Mouse (Mus musculus) forebrain, embryonic 16.5 days (tissue): ENCODE results near the gene Tapbp. TPM values are rescaled to one million over a fixed set of nuclear protein-coding genes. Genes with fewer than 3 reads are reported as not detected.
A peak's percentile ranks its signal among the peaks of the same experiment; 100 is the strongest.

Source experiments
- ATAC-seq: fragments of 200-750 bp; cut with Nextera tagmentation; 2 replicates; pipeline ENCODE4 v1.8.0; 2017; ENCODE audit warnings: mild to moderate bottlenecking, moderate library complexity
- H3K27ac ChIP-seq: fragments of 300-500 bp; sonication (generic); 2 replicates; pipeline ENCODE4 v1.5.1; 2014; ENCODE audit warnings: low read length, control low read depth
- H3K27me3 ChIP-seq: fragments of 300-500 bp; sonication (generic); replicated peaks from 2 replicates; pipeline ENCODE4 v1.6.1; 2014; ENCODE audit warnings: low read length; ENCODE audit not compliant: control insufficient read depth, insufficient read depth
- H3K36me3 ChIP-seq: fragments of 300-500 bp; sonication (generic); 2 replicates; pipeline ENCODE4 v1.6.1; 2014; ENCODE audit not compliant: control insufficient read depth, insufficient read depth
- H3K4me1 ChIP-seq: fragments of 300-500 bp; sonication (generic); replicated peaks from 2 replicates; pipeline ENCODE4 v1.6.1; 2014; ENCODE audit warnings: low read length; ENCODE audit not compliant: control insufficient read depth, insufficient read depth
- H3K4me2 ChIP-seq: fragments of 300-500 bp; sonication (generic); 2 replicates; pipeline ENCODE4 v1.6.1; 2014; ENCODE audit warnings: mild to moderate bottlenecking, low read length, control low read depth
- H3K4me3 ChIP-seq: fragments of 300-500 bp; sonication (generic); replicated peaks from 2 replicates; pipeline ENCODE4 v1.5.1; 2014; ENCODE audit warnings: mild to moderate bottlenecking, low read length, control low read depth
- H3K9ac ChIP-seq: fragments of 300-500 bp; sonication (generic); replicated peaks from 2 replicates; pipeline ENCODE4 v1.6.1; 2014; ENCODE audit warnings: low read depth, low read length, control low read depth
- H3K9me3 ChIP-seq: fragments of 300-500 bp; sonication (generic); 2 replicates; pipeline ENCODE4 v1.6.1; 2016; ENCODE audit warnings: low read length; ENCODE audit not compliant: control insufficient read depth
- WGBS: fragments of 180-500 bp; shearing (Covaris S2); extraction: QIAGEN DNeasy Blood & Tissue Kit; methylation state at CpG from one replicate; pipeline ENCODE4 v1.1.7; 2014; 5-methylcytosine and 5-hydroxymethylcytosine counted together
- polyA plus RNA-seq: library from polyadenylated mRNA; unstranded; fragments of >200 nt; fragmentation: Nextera tagmentation; extraction: Ambion mirVana; gene quantifications from 2 replicates; pipeline ENCODE4 v1.2.1, GENCODE M21; 2015

Tapbp gene
- polyA plus RNA-seq, 1 experiment from 2014 or later: 13.7 TPM

DNA sequence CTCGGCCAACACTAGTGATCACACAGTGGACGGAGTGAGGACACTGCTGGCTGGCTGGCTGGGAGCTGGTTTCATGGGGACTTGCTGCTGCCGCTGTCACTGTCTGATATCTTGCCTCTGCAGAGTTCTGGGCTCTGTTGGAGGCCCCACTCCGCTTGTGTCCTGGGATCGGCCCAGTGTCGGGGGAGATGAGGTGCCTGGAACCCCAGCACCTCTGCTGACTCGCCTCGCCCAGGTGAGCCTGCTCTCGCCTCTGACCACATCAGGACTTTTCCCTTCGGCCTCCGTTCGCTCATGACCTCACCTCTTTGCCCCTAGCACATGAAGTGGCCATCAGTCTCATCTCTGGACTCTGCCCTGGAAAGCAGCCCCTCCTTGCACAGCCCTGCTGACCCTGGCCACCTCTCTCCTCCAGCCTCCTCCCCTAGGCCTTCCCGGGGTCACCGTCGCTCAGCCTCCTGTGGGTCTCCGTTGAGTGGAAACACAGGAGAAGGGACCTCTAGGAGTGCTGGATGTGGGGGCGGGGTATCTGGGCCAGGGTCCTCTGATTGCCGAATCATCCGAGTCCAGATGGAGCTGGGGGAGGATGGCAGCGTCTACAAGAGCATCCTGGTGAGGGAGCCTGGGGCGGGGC is 19.8 kb downstream of the Tapbp start:
- H3K4me2 ChIP-seq: no peak overlapping the region
- no peaks in the 10 kb centered on the region for H3K27me3 ChIP-seq
- 0 out of 2 replicates have a peak, but pooled peaks cover 6% of the 10 kb centered on the region for H3K36me3 ChIP-seq
- H3K27ac ChIP-seq: no peak overlapping the region
- peaks cover 17% of the 10 kb centered on the region for H3K4me1 ChIP-seq
- 88% methylated on average over 21 of the region's 21 CpGs for WGBS
- ATAC-seq: no peak
- no peak overlapping the region for H3K9ac ChIP-seq
- H3K9me3 ChIP-seq: no peaks in the 10 kb centered on the region
- no peak overlapping the region for H3K4me3 ChIP-seq

- H3K9ac ChIP-seq: no peak overlapping the region
Measured at GRCm38 (mm10) chr17:33936993-33937392, 21.3 kb downstream of the Tapbp start.

GRCm38 (mm10) chr17:33938783-33939182 is 23.1 kb downstream of the Tapbp start:
- WGBS: 81% methylated on average over 11 of the region's 11 CpGs
- Histone ChIP-seq H3K36me3 (peaks cover 10% of the 10 kb centered on the region; the same call in 1 of the 2 replicates), H3K4me2 (no peak overlapping the region), H3K9ac (no peak overlapping the region), H3K27me3 (no peaks in the 10 kb centered on the region), H3K4me1 (peaks cover 18% of the 10 kb centered on the region), H3K27ac (no peak overlapping the region), H3K4me3 (no peak overlapping the region), H3K9me3 (no peaks in the 10 kb centered on the region)
- no peak for ATAC-seq

More at GRCm38 (mm10) chr17:33936993-33937392, 21.3 kb downstream of the Tapbp start:
- Histone ChIP-seq H3K36me3 (0 out of 2 replicates have a peak, but pooled peaks cover 6% of the 10 kb centered on the region), H3K4me3 (no peak overlapping the region), H3K4me1 (peaks cover 18% of the 10 kb centered on the region), H3K4me2 (no peak overlapping the region), H3K27me3 (no peaks in the 10 kb centered on the region), H3K27ac (no peak overlapping the region), H3K9me3 (no peaks in the 10 kb centered on the region)
- ATAC-seq: no peak
- WGBS: 86% methylated on average over 15 of the region's 15 CpGs

DNA sequence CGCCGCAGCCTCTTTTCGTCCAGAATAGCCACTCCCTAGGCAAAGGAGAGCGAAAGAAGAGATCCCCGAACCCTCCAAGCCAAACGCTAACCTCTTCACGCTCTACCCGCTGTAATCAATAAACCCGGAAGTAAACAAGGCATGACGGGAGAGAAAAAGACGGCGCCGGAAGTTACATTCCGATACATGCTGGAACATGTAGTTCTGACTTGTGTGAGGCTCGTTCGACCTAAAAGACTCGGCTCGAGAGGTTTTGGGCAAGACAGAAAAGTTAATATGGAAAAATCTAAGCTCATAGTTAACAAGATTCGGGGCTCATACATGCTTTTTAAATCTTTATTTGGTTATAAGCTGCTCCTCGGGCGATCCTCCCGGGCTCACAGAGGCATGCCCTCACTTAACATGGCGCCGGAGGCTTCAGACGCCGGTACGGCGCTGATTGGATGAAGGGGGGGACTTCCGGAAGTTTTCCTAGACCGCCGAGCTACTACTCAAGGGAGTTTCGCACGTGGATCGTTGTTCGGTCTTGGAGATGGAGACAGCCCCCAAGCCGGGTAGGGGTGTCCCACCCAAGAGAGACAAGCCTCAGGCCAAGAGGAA is 24.6 kb downstream of the Tapbp start, which contains the start of the genes Pfdn6 and Wdr46:
Gene Pfdn6, minus strand, starts transcription at position 138 of the 600 bp plus-strand sequence.
Gene Wdr46, plus strand, starts transcription at position 455 of the 600 bp plus-strand sequence.
- Histone ChIP-seq H3K9me3 (no peaks in the 10 kb centered on the region), H3K4me1 (peaks cover 18% of the 10 kb centered on the region), H3K9ac (peak within 1 kb of the TSS; percentile 65), H3K27ac (no peak within 1 kb of the TSS; the same call in 1 of the 2 replicates), H3K4me2 (peak within 1 kb of the TSS; percentile 90), H3K4me3 (peak within 1 kb of the TSS; percentile 74), H3K27me3 (no peaks in the 10 kb centered on the region), H3K36me3 (peaks cover 12% of the 10 kb centered on the region; the same call in 1 of the 2 replicates)
- 0% methylated on average over 36 of the region's 36 CpGs for WGBS
- peak; percentile 93 for ATAC-seq

DNA sequence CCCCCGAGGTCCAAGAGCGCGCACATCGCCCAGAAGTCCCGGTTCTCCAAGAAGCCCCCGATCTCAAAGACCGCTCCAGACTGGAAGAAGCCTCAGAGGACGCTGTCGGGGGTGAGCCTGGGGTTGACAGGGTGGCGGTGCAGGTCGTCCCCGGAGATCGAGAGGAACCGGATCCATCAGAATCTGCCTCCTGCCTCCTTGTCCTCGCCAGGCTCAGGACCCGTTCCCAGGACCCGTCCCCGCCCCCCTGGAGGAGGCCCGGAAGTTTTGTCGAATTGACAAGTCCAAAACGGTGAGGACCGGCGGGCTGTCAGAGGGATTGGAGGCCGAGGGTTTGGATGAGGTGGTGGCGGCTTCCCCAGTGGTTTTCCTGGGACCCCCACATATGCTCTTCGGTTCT is 25.3 kb downstream of the Tapbp start:
- Histone ChIP-seq H3K27me3 (no peaks in the 10 kb centered on the region), H3K4me3 (peak overlapping the region; percentile 74), H3K36me3 (peaks cover 11% of the 10 kb centered on the region; the same call in 1 of the 2 replicates), H3K27ac (no peak overlapping the region), H3K4me2 (peak overlapping the region; percentile 90), H3K9me3 (no peaks in the 10 kb centered on the region), H3K4me1 (peaks cover 18% of the 10 kb centered on the region), H3K9ac (peak overlapping the region; percentile 65)
- 2% methylated on average over 26 of the region's 26 CpGs for WGBS
- ATAC-seq: no peak

GRCm38 (mm10) chr17:33941381-33941780 is 25.7 kb downstream of the Tapbp start:
- peaks cover 18% of the 10 kb centered on the region for H3K4me1 ChIP-seq
- H3K9ac ChIP-seq: peak overlapping the region; percentile 65; the same call in 1 of the 2 replicates
- peak overlapping the region; percentile 90 for H3K4me2 ChIP-seq
- H3K4me3 ChIP-seq: peak overlapping the region; percentile 74
- no peaks in the 10 kb centered on the region for H3K9me3 ChIP-seq
- no peak for ATAC-seq
- no peaks in the 10 kb centered on the region for H3K27me3 ChIP-seq
- H3K36me3 ChIP-seq: peaks cover 14% of the 10 kb centered on the region
- WGBS: 60% methylated on average over 19 of the region's 19 CpGs
- H3K27ac ChIP-seq: no peak overlapping the region

DNA sequence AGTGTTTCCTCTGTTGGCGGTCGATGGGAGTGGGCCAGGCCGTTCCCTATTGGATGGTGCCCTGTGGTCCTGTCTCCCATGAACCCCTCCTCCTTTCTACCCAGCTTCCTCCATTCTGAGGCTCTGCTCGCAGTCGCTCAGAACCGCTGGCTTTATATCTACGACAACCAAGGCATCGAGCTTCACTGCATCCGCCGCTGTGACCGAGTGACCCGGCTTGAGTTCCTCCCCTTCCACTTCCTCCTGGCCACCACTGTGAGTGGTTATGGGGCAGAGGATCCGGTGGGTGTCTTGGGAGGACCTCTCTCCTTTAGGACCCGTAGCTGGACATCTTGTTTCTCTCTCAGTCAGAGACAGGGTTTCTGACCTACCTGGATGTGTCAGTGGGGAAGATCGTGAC is 27.8 kb downstream of the Tapbp start:
- H3K9me3 ChIP-seq: no peaks in the 10 kb centered on the region
- no peak overlapping the region for H3K4me2 ChIP-seq
- peaks cover 18% of the 10 kb centered on the region for H3K4me1 ChIP-seq
- no peak for ATAC-seq
- WGBS: 95% methylated on average over 15 of the region's 15 CpGs
- H3K27me3 ChIP-seq: no peaks in the 10 kb centered on the region
- no peak overlapping the region for H3K4me3 ChIP-seq
- H3K27ac ChIP-seq: no peak overlapping the region
- peaks cover 17% of the 10 kb centered on the region for H3K36me3 ChIP-seq
- no peak overlapping the region for H3K9ac ChIP-seq

GRCm38 (mm10) chr17:33947430-33948089 is 31.9 kb downstream of the Tapbp start:
- 90% methylated on average over 10 of the region's 10 CpGs for WGBS
- Histone ChIP-seq H3K4me1 (peaks cover 22% of the 10 kb centered on the region), H3K4me2 (no peak overlapping the region), H3K27ac (no peak overlapping the region), H3K36me3 (peaks cover 21% of the 10 kb centered on the region), H3K9me3 (no peaks in the 10 kb centered on the region), H3K9ac (no peak overlapping the region), H3K27me3 (no peaks in the 10 kb centered on the region), H3K4me3 (no peak overlapping the region)
- ATAC-seq: no peak
